Mouse (Mus musculus): ENCODE results near the gene Plekhh3.
A peak's percentile ranks its signal among the peaks of the same experiment; 100 is the strongest.
"Not testable (repeated sequence)": the region's sequence is repeated elsewhere in the genome, so short reads cannot be mapped to it uniquely, and the experiment has no call there.

Plekhh3 gene

GRCm38 (mm10) chr11:101149178-101150105, 21.7 kb downstream of the Plekhh3 start:
- DNase-seq: no peak

DNA sequence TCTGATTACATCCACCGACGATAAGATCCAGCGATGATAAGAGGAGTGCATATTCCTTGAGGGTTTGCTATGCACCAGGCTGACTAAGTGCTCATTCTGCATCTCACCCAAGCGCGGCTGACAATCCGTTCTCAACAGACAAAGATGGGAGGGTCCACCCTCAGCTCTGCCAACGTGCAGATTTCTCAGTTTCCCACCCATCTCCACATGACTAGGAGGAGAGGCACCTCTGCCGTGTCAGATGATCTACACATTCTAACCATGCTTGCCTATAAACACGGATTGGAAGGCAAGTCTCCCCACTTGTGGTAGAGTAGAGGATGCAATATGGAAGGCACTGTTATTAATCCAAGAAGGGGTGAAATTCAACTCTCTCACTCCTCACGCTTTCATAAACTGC, 22.4 kb downstream of the Plekhh3 start:
- no peak for DNase-seq

DNA sequence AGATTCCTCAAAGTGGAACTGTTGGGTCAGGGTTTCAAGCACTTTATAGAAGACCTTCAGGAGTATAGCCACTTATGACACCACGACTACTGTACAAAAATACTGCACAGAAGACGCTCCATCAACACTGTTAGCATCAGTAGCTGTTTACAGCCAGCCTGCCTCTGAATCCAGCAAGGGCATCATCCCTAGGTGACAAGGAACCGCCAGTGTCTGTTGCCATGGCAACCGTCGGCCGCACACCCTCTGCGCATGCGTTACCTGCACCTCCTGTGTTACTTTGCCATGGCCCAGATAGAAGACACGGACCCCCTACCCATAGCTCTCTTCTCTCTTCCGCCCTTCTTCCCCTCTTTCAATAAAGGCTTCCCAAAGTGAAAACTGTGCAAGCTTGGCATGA, 24.8 kb downstream of the Plekhh3 start:
- no peak for DNase-seq

GRCm38 (mm10) chr11:101143338-101144225, 27.6 kb downstream of the Plekhh3 start:
- no peak for DNase-seq

- no peak for DNase-seq
Observed at GRCm38 (mm10) chr11:101142215-101142967, 28.8 kb downstream of the Plekhh3 start.

DNA sequence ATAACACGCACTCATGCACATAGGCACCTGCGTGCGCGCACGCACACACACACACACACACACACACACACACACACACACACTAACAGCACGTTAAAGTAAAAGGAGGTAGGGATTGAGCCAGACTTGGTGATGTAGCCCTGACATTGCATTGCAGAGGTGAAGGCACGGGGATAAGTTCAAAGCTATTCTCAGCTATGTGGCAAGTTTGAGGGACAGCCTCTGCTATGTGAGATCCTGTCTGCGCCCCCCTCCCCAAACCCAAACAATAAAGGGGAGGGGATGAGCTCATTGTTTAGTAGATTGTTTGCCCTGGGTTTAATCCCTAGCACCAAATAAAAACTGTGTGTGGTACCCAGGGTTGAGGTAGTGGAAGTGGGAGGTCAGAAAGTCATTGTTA, 30.1 kb downstream of the Plekhh3 start:
- no peak for DNase-seq

- peak; percentile 59 for DNase-seq
Observed at GRCm38 (mm10) chr11:101140164-101140819, 30.9 kb downstream of the Plekhh3 start.

GRCm38 (mm10) chr11:101138536-101139181, 32.5 kb downstream of the Plekhh3 start:
- no peak for DNase-seq

- no peak for DNase-seq
Observed at GRCm38 (mm10) chr11:101137000-101137399, 34.2 kb downstream of the Plekhh3 start.

DNA sequence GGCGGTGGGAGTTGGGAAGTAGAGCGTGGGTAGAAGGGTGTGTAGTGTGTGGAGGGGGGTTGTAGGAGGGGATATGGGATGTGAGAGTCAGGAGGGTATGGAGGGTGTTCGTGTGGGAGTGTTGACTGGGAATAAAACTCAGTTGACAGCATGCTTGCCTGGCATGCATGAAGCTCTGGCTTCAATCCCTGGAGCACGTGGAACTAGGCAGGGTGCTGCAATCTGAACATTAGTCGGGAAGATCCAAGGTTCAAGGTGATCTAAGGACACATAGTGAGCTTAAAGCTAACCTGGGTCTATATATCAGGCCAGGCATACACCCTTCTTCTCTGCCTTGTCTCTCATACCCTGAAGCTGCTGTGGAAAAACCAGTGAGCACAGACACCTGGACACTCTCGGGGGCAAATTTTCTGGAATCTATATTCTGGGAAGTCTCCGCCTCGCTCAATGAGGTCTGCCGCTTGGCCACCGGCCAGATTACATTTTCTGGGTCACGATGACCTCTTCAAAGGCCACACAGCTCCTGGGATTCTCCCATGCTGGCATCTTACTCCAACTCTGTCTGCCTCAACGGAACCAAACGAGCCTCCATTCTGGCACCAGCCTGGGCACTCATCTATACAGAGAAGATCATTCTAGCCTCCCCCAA, 36.8 kb downstream of the Plekhh3 start:
- DNase-seq: no peak

GRCm38 (mm10) chr11:101133037-101133436, 38.1 kb downstream of the Plekhh3 start:
- peak; percentile 30 for DNase-seq

DNA sequence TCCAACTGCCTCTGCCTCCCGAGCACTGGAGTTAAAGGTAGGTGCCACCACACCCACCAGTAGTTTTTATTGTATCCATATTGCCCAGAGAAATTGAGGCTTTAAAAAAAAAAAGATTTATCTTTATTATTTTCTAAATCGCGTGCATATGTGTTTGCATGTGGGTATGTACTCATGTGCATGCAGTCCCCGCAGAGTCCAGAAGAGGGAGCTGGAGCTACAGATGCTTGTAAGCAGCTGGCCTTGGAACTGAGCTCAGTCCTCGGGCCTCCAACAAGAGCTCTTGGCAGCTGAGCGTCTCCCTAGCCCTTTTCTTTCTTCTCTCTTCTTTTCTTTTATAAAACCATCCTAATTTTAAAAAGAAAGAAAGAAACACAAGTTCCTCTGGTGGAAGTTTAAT, 39.5 kb downstream of the Plekhh3 start:
- peak; percentile 25 for DNase-seq

DNA sequence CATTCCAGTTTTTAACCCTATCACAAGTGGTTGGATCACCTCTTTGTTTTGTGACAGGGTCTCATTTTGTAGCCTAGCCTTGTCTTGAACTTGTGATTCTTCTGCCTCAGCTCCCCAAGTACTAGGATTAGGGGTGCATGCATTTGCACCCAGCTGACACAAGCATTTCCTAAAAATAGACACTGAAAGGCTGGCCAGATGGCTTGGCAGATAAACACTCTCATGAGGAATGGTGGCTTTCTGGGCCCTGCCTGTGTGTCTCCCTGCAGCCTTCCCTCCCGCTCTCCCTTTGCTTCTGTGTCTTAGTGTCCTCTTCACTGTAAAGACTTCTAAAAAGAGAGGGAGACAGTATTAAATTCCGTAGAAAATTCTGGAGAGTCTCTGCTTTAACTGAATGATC, 40.0 kb downstream of the Plekhh3 start:
- no peak for DNase-seq

GRCm38 (mm10) chr11:101130056-101130756, 40.9 kb downstream of the Plekhh3 start:
- peak; percentile 29 for DNase-seq

DNA sequence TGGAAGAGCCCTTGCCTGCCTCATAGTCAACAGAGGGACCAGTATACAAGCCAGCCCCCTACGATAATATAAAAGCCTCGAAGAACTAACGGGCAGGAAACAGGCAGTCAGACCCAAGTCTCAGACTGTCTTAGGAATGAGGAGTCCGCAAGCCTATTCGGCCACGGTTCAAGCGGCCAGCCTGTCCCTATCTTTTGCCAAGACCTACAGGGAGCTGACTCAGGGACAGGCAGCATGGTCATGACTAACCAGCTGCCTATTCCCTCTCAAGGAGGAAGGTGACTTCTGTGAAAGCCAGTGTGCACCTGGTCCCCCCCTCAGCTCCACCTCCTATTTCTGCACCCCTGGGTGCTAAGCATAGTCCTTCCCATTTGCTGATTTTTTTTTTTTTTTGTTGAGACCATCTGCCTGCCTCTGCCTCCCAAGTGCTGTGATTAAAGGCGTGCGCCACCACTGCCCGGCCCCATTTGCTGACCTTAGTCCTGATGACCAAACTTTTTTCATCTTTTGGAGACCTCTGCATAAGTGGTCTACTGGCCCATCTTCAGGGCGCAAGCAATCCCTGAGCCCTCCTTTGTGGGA, 42.1 kb downstream of the Plekhh3 start:
- no peak for DNase-seq

DNA sequence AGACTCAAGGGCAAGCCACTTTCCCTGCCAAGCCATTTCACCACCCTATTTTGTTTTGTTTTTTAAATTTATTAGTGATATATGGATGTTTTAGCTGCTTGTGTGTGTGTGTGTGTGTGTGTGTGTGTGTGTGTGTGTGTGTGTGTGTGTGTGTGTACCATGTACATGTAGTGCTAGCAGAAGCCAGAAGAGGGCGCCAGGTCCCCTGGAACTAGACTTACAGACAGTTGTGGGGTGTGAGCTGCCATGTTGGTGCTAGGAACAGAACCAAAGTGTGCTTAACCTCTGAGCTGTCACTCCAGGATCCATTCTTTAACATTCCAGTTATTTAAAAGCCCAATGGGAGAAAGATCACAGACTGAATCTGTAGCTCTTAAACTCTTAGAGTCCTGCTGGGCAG, 44.1 kb downstream of the Plekhh3 start:
- peak; percentile 19 for DNase-seq

- not testable (repeated sequence) for DNase-seq
Observed at GRCm38 (mm10) chr11:101125008-101125407, 46.1 kb downstream of the Plekhh3 start.

GRCm38 (mm10) chr11:101124494-101124893, 46.7 kb downstream of the Plekhh3 start:
- DNase-seq: not testable (repeated sequence)

DNA sequence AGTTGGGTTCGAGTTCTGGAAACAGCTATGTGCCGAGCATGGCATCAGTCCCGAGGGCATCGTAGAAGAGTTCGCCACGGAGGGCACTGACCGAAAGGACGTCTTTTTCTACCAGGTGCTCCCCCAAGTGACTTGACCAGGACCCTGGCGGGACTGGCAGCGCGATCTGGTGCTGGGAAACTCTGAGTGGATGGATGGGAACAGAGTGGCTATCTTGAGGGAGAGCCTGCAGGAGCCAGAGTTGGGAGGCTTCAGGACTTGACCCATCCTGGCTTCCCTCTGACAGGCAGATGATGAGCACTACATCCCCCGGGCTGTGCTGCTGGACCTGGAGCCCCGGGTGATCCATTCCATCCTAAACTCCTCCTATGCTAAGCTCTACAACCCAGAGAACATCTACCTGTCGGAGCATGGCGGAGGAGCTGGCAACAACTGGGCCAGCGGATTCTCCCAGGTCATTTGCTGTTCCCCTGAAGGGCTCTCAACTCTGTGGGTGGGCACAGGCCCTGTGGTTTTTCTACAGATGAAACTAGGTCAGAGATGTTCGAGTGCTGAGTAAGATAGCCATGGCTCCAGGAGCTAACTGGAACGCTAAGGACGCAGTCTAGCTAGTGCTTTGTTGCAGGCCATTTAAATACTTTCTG, 50.5 kb downstream of the Plekhh3 start:
- DNase-seq: no peak

Data from lung, postnatal 36 days (tissue).